Mouse (Mus musculus): ENCODE measurements around the gene Hipk2. TPM values are rescaled to one million over a fixed set of nuclear protein-coding genes. Genes with fewer than 3 reads are reported as not detected.

Hipk2 gene
- polyA plus RNA-seq, 1 experiment from 2014 or later: 13.7 TPM

GRCm38 (mm10) chr6:38834727-38835126 is 41.2 kb downstream of the Hipk2 start:
- no peak overlapping the region for H3K4me2 ChIP-seq (replicated peaks; ENCODE audit: low read depth)
- TF ChIP-seq CTCF (IDR thresholded peaks at IDR 0.05; ENCODE audit: low read depth) (no peak), EP300 (optimal IDR thresholded peaks at IDR 0.05) (no peak)
- H3K36me3 ChIP-seq (ENCODE audit: control insufficient read depth, insufficient read depth, low read length): no peaks in the 10 kb centered on the region
- H3K4me3 ChIP-seq (ENCODE audit: low read depth, low read length): no peak overlapping the region
- H3K4me1 ChIP-seq (replicated peaks; ENCODE audit: control insufficient read depth, insufficient read depth): no peaks in the 10 kb centered on the region
- ATAC-seq (ENCODE audit: low FRiP score, low TSS enrichment): no peak
- no peaks in the 10 kb centered on the region for H3K9me3 ChIP-seq (ENCODE audit: control insufficient read depth, low read length)
- H3K9ac ChIP-seq (ENCODE audit: low read length): no peak overlapping the region
- H3K27me3 ChIP-seq (ENCODE audit: control insufficient read depth, insufficient read depth, low read length): no peaks in the 10 kb centered on the region
- no peak overlapping the region for H3K27ac ChIP-seq (replicated peaks)
- WGBS: 81% methylated on average over 2 of the region's 2 CpGs
- no peak for DNase-seq (ENCODE audit: low spot score)

- H3K36me3 ChIP-seq (ENCODE audit: control insufficient read depth, insufficient read depth, low read length): no peaks in the 10 kb centered on the region
- no peaks in the 10 kb centered on the region for H3K9me3 ChIP-seq (ENCODE audit: control insufficient read depth, low read length)
- no peaks in the 10 kb centered on the region for H3K27me3 ChIP-seq (ENCODE audit: control insufficient read depth, insufficient read depth, low read length)
- H3K4me1 ChIP-seq (replicated peaks; ENCODE audit: control insufficient read depth, insufficient read depth): no peaks in the 10 kb centered on the region
- H3K4me2 ChIP-seq (replicated peaks; ENCODE audit: low read depth): no peak overlapping the region
- H3K9ac ChIP-seq (ENCODE audit: low read length): no peak overlapping the region
- 94% methylated on average over 3 of the region's 3 CpGs for WGBS
- DNase-seq (ENCODE audit: low spot score): no peak
- no peak overlapping the region for H3K4me3 ChIP-seq (ENCODE audit: low read depth, low read length)
- TF ChIP-seq CTCF (IDR thresholded peaks at IDR 0.05; ENCODE audit: low read depth) (no peak), EP300 (optimal IDR thresholded peaks at IDR 0.05) (no peak)
- ATAC-seq (ENCODE audit: low FRiP score, low TSS enrichment): no peak
- peak overlapping the region; percentile 30; the same call in 1 of the 2 replicates for H3K27ac ChIP-seq (replicated peaks)
Observed at GRCm38 (mm10) chr6:38833721-38834120, 42.2 kb downstream of the Hipk2 start.

GRCm38 (mm10) chr6:38829452-38829851 is 46.5 kb downstream of the Hipk2 start:
- peak; percentile 61; the same call in 1 of the 2 replicates for ATAC-seq (ENCODE audit: low FRiP score, low TSS enrichment)
- no peak for TF ChIP-seq EP300 (optimal IDR thresholded peaks at IDR 0.05)
- TF ChIP-seq CTCF (IDR thresholded peaks at IDR 0.05; ENCODE audit: low read depth): no peak
- Histone ChIP-seq H3K27ac (replicated peaks) (no peak overlapping the region), H3K4me3 (ENCODE audit: low read depth, low read length) (no peak overlapping the region), H3K4me1 (replicated peaks; ENCODE audit: control insufficient read depth, insufficient read depth) (no peaks in the 10 kb centered on the region), H3K4me2 (replicated peaks; ENCODE audit: low read depth) (no peak overlapping the region), H3K27me3 (ENCODE audit: control insufficient read depth, insufficient read depth, low read length) (no peaks in the 10 kb centered on the region), H3K9me3 (ENCODE audit: control insufficient read depth, low read length) (no peaks in the 10 kb centered on the region), H3K36me3 (ENCODE audit: control insufficient read depth, insufficient read depth, low read length) (no peaks in the 10 kb centered on the region), H3K9ac (ENCODE audit: low read length) (no peak overlapping the region)
- no peak for DNase-seq (ENCODE audit: low spot score)
- 39% methylated on average over 3 of the region's 3 CpGs for WGBS

- Histone ChIP-seq H3K4me2 (replicated peaks; ENCODE audit: low read depth) (no peak overlapping the region), H3K4me1 (replicated peaks; ENCODE audit: control insufficient read depth, insufficient read depth) (no peaks in the 10 kb centered on the region), H3K9ac (ENCODE audit: low read length) (no peak overlapping the region), H3K27ac (replicated peaks) (no peak overlapping the region), H3K36me3 (ENCODE audit: control insufficient read depth, insufficient read depth, low read length) (no peaks in the 10 kb centered on the region), H3K27me3 (ENCODE audit: control insufficient read depth, insufficient read depth, low read length) (no peaks in the 10 kb centered on the region), H3K9me3 (ENCODE audit: control insufficient read depth, low read length) (no peaks in the 10 kb centered on the region), H3K4me3 (ENCODE audit: low read depth, low read length) (no peak overlapping the region)
- ATAC-seq (ENCODE audit: low FRiP score, low TSS enrichment): no peak
- TF ChIP-seq EP300 (optimal IDR thresholded peaks at IDR 0.05) (no peak), CTCF (IDR thresholded peaks at IDR 0.05; ENCODE audit: low read depth) (no peak)
- 68% methylated on average over 2 of the region's 2 CpGs for WGBS
- no peak for DNase-seq (ENCODE audit: low spot score)
Observed at GRCm38 (mm10) chr6:38828211-38828610, 47.8 kb downstream of the Hipk2 start.

- H3K9ac ChIP-seq (ENCODE audit: low read length): no peak overlapping the region
- no peak overlapping the region; the same call in 1 of the 2 replicates for H3K27ac ChIP-seq (replicated peaks)
- H3K4me3 ChIP-seq (ENCODE audit: low read depth, low read length): no peak overlapping the region
- H3K9me3 ChIP-seq (ENCODE audit: control insufficient read depth, low read length): no peaks in the 10 kb centered on the region
- ATAC-seq (ENCODE audit: low FRiP score, low TSS enrichment) (no peak), DNase-seq (ENCODE audit: low spot score) (no peak)
- no peaks in the 10 kb centered on the region for H3K27me3 ChIP-seq (ENCODE audit: control insufficient read depth, insufficient read depth, low read length)
- H3K36me3 ChIP-seq (ENCODE audit: control insufficient read depth, insufficient read depth, low read length): no peaks in the 10 kb centered on the region
- H3K4me2 ChIP-seq (replicated peaks; ENCODE audit: low read depth): no peak overlapping the region
- no peaks in the 10 kb centered on the region for H3K4me1 ChIP-seq (replicated peaks; ENCODE audit: control insufficient read depth, insufficient read depth)
- peak; percentile 39 for TF ChIP-seq CTCF (IDR thresholded peaks at IDR 0.05; ENCODE audit: low read depth)
- TF ChIP-seq EP300 (optimal IDR thresholded peaks at IDR 0.05): no peak
- WGBS: 51% methylated on average over 5 of the region's 5 CpGs
Observed at GRCm38 (mm10) chr6:38827435-38827834, 48.5 kb downstream of the Hipk2 start.

GRCm38 (mm10) chr6:38826857-38827256 is 49.1 kb downstream of the Hipk2 start:
- TF ChIP-seq CTCF (IDR thresholded peaks at IDR 0.05; ENCODE audit: low read depth): no peak
- no peak for TF ChIP-seq EP300 (optimal IDR thresholded peaks at IDR 0.05)
- no peaks in the 10 kb centered on the region for H3K9me3 ChIP-seq (ENCODE audit: control insufficient read depth, low read length)
- DNase-seq (ENCODE audit: low spot score) (no peak), ATAC-seq (ENCODE audit: low FRiP score, low TSS enrichment) (no peak)
- no peak overlapping the region for H3K4me2 ChIP-seq (replicated peaks; ENCODE audit: low read depth)
- H3K27ac ChIP-seq (replicated peaks): no peak overlapping the region
- H3K36me3 ChIP-seq (ENCODE audit: control insufficient read depth, insufficient read depth, low read length): no peaks in the 10 kb centered on the region
- WGBS: 68% methylated on average over 3 of the region's 3 CpGs
- H3K27me3 ChIP-seq (ENCODE audit: control insufficient read depth, insufficient read depth, low read length): no peaks in the 10 kb centered on the region
- no peak overlapping the region for H3K4me3 ChIP-seq (ENCODE audit: low read depth, low read length)
- no peaks in the 10 kb centered on the region for H3K4me1 ChIP-seq (replicated peaks; ENCODE audit: control insufficient read depth, insufficient read depth)
- H3K9ac ChIP-seq (ENCODE audit: low read length): no peak overlapping the region
